Mouse (Mus musculus) monocyte, adult 5-6 weeks (primary cell): Measurements from ENCODE around the gene B230118H07Rik. TPM values are rescaled to one million over a fixed set of nuclear protein-coding genes. Genes with fewer than 3 reads are reported as not detected.

ENCODE experiments used
- ATAC-seq: fragments of 153-309, 156-312 bp; replicated peaks from 2 replicates; pipeline ENCODE4 v1.8.0; 2017; ENCODE audit warnings: mild to moderate bottlenecking; ENCODE audit not compliant: low TSS enrichment, insufficient number of reproducible peaks, severe bottlenecking, poor library complexity, low FRiP score
- total RNA-seq: library from RNA; stranded (forward); fragments of 200-1000, 200-491, 200-594 nt; gene quantifications from 3 replicates; pipeline ENCODE4 v1.2.3, GENCODE M21; 2017

Gene B230118H07Rik
- total RNA-seq, 1 experiment from 2014 or later = 22.0 TPM

- ATAC-seq = no peak
Observed at GRCm38 (mm10) chr2:101598190-101599181, 50.8 kb downstream of the B230118H07Rik start.

GRCm38 (mm10) chr2:101597186-101597585 is 52.1 kb downstream of the B230118H07Rik start:
- no peak for ATAC-seq

GRCm38 (mm10) chr2:101594681-101595080 is 54.7 kb downstream of the B230118H07Rik start:
- no peak for ATAC-seq

- ATAC-seq = no peak
Observed at GRCm38 (mm10) chr2:101592886-101593285, 56.4 kb downstream of the B230118H07Rik start.

- no peak for ATAC-seq
Observed at GRCm38 (mm10) chr2:101592023-101592841, 57.1 kb downstream of the B230118H07Rik start.

GRCm38 (mm10) chr2:101591356-101591755 is 58.0 kb downstream of the B230118H07Rik start:
- ATAC-seq = no peak

GRCm38 (mm10) chr2:101581418-101581817 is 67.9 kb downstream of the B230118H07Rik start:
- ATAC-seq = no peak

GRCm38 (mm10) chr2:101580977-101581376 is 68.4 kb downstream of the B230118H07Rik start:
- ATAC-seq = no peak

GRCm38 (mm10) chr2:101580428-101580827 is 68.9 kb downstream of the B230118H07Rik start:
- no peak for ATAC-seq

- ATAC-seq = no peak
Observed at GRCm38 (mm10) chr2:101580027-101580426, 69.3 kb downstream of the B230118H07Rik start.

GRCm38 (mm10) chr2:101577243-101577642 is 72.1 kb downstream of the B230118H07Rik start:
- no peak for ATAC-seq

- ATAC-seq = no peak
Observed at GRCm38 (mm10) chr2:101569230-101569629, 80.1 kb downstream of the B230118H07Rik start.

- ATAC-seq = no peak
Observed at GRCm38 (mm10) chr2:101567490-101567889, 81.8 kb downstream of the B230118H07Rik start.

GRCm38 (mm10) chr2:101563776-101564175 is 85.6 kb downstream of the B230118H07Rik start:
- no peak for ATAC-seq

GRCm38 (mm10) chr2:101563206-101563605 is 86.1 kb downstream of the B230118H07Rik start:
- no peak for ATAC-seq

- ATAC-seq = no peak
Observed at GRCm38 (mm10) chr2:101559431-101559830, 89.9 kb downstream of the B230118H07Rik start.

GRCm38 (mm10) chr2:101555886-101556285 is 93.4 kb downstream of the B230118H07Rik start:
- no peak for ATAC-seq

GRCm38 (mm10) chr2:101553851-101554250 is 95.5 kb downstream of the B230118H07Rik start:
- ATAC-seq = no peak

- ATAC-seq = no peak
Observed at GRCm38 (mm10) chr2:101552301-101552700, 97.0 kb downstream of the B230118H07Rik start.
